Mouse (Mus musculus) induced T-regulatory cell, adult 2 months (primary cell): ENCODE measurements around the gene Pcolce2.

Experiments used
- DNase-seq: peaks from one replicate; pipeline ENCODE4 v3.0.0-alpha.2; 2012; ENCODE audit warnings: low read depth

Gene Pcolce2

GRCm38 (mm10) chr9:95654356-95654755 lies 17.0 kb downstream of the Pcolce2 start:
- DNase-seq, result no peak

- no peak for DNase-seq
These were observed 20.5 kb downstream of the Pcolce2 start for GRCm38 (mm10) chr9:95657941-95658340.

- DNase-seq, result no peak
These were observed 27.0 kb downstream of the Pcolce2 start for GRCm38 (mm10) chr9:95664290-95664989.

- no peak for DNase-seq
These were observed 28.4 kb downstream of the Pcolce2 start for GRCm38 (mm10) chr9:95665835-95666234.

- no peak for DNase-seq
These were observed 30.4 kb downstream of the Pcolce2 start for GRCm38 (mm10) chr9:95667836-95668235.

GRCm38 (mm10) chr9:95668306-95668705 lies 30.9 kb downstream of the Pcolce2 start:
- DNase-seq, result no peak

- DNase-seq, result no peak
These were observed 34.9 kb downstream of the Pcolce2 start for GRCm38 (mm10) chr9:95672331-95672730.

GRCm38 (mm10) chr9:95672760-95673159 lies 35.4 kb downstream of the Pcolce2 start:
- DNase-seq, result peak; percentile 32

GRCm38 (mm10) chr9:95675064-95675699 lies 37.8 kb downstream of the Pcolce2 start:
- no peak for DNase-seq

- no peak for DNase-seq
These were observed 38.6 kb downstream of the Pcolce2 start for GRCm38 (mm10) chr9:95676021-95676420.

GRCm38 (mm10) chr9:95679966-95680365 lies 42.6 kb downstream of the Pcolce2 start:
- DNase-seq, result no peak

GRCm38 (mm10) chr9:95680691-95681090 lies 43.3 kb downstream of the Pcolce2 start:
- DNase-seq, result no peak

- no peak for DNase-seq
These were observed 48.4 kb downstream of the Pcolce2 start for GRCm38 (mm10) chr9:95685660-95686440.

- DNase-seq, result peak; percentile 22
These were observed 50.7 kb downstream of the Pcolce2 start for GRCm38 (mm10) chr9:95688064-95688463.

GRCm38 (mm10) chr9:95692823-95693222 lies 55.4 kb downstream of the Pcolce2 start:
- DNase-seq, result no peak

- no peak for DNase-seq
These were observed 56.2 kb downstream of the Pcolce2 start for GRCm38 (mm10) chr9:95693528-95694100.

- no peak for DNase-seq
These were observed 57.1 kb downstream of the Pcolce2 start for GRCm38 (mm10) chr9:95694526-95694925.

GRCm38 (mm10) chr9:95695023-95695422 lies 57.6 kb downstream of the Pcolce2 start:
- no peak for DNase-seq

- no peak for DNase-seq
These were observed 59.2 kb downstream of the Pcolce2 start for GRCm38 (mm10) chr9:95696581-95696980.

- peak; percentile 52 for DNase-seq
These were observed 60.4 kb downstream of the Pcolce2 start for GRCm38 (mm10) chr9:95697808-95698207.

- DNase-seq, result no peak
These were observed 61.9 kb downstream of the Pcolce2 start for GRCm38 (mm10) chr9:95699273-95699672.

GRCm38 (mm10) chr9:95704078-95704477 lies 66.7 kb downstream of the Pcolce2 start:
- no peak for DNase-seq

GRCm38 (mm10) chr9:95705371-95705770 lies 68.0 kb downstream of the Pcolce2 start:
- DNase-seq, result no peak
